Mouse (Mus musculus) spleen, adult 18-20 months (tissue): ENCODE results near the gene Phip.

ENCODE experiments used
- DNase-seq, 2 experiments: peaks; one replicate each; pipeline ENCODE4 v3.0.0; 2022; ENCODE audit warnings: mixed read lengths in 2 of 2

Gene Phip

DNA sequence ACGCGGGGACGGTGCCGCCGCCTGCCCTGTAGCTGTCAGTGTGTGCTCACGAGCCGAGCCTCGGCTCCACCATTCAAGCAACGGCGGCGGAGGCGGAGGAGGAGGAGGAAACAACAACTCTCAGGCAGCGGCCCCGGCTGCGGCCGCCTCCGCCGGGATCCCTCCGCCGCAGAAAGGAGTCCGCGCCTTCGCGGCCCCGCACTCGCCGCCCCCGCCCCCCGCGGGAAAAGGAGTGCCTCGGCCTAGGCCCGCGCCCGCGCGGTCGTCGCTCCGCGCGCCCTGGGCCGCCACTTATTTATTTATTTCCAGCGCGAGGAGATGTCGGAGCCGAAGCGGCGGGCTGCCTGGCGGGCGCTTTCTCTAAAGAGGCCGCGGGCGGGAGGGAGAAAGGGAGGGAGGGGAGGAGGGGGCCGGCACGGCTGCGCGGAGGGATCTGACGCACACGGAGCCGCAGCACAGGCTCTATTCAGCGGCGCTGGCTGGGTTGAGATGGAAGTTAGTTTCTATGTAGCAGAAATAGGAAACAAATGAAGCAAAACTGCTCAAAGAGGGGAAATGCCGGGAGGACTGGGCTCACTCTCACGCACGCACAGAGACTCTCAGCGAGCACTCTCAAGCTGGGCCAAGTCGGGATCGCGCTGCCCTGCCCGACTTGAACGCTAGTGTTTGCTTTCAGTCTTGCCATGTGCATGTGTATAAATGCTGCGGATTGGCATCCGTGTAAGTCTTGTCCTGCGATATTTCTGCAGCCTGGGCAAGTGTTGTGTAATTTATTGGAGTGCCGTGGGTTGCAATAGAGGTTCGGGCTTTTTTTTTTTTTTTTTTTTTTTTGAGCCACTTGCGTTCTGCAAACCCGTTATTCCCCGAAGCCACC, at the start of gene Phip:
TSS of gene Phip (minus strand) at position 175 of the 874 bp plus-strand sequence.
- peak; percentile 87 to 92 for DNase-seq

DNA sequence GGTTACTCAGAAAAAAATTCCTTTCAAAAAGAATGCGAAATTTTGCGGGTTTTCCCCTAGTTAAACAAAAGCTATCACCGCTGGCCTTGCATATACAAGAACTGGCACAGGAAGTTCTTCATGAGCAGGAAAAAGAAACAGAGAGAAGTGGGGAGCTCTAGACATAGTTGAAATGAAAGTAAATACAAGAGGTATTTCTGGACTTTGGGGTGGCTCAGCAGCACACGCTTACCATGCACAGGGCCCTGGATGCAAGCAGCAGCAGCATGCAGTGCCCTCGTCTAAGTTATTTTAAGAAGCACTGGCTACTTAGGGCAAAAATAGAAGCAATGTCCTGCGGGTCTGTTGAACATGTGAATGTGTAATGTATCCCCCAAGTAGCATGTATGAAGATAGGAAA, 48.4 kb upstream of the Phip start:
- no peak for DNase-seq

DNA sequence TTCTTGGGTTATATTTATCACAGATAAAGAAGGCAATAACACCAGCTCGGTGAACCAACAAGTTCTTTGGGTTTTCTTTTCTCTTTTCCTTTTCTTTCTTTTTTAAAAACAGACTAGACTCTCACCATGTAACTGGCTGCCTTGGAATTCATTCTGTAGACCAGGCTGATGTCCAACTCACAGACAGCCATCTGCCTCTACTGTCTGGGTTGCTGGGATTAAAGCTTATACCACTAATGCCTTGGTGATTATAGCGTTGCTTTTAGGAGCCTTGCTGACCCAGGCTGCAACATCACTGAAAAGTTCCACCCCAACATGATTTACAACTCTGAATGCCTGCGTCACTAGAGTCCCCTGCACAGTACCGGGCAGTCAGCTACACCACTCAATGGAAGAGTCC, 39.2 kb upstream of the Phip start:
- no peak for DNase-seq

DNA sequence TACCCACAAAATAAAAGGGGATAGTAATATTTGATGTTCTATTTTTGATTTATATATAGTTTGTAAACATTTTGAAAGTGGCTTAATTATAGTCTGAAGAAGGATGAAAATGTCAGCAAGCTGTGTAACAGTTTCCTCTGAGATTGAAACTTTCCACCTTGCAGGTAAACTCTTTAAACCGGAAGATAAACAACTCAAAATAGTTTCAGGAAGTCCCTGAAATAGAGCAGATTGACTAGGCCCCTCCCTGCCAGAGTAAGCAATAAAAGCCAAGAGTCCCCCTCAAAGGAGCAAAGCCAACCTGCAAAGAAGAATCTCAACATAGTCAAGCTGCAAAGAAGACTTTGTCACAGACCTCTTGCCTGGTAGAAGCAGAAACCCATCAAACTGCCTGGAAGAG, 33.0 kb upstream of the Phip start:
- no peak for DNase-seq

DNA sequence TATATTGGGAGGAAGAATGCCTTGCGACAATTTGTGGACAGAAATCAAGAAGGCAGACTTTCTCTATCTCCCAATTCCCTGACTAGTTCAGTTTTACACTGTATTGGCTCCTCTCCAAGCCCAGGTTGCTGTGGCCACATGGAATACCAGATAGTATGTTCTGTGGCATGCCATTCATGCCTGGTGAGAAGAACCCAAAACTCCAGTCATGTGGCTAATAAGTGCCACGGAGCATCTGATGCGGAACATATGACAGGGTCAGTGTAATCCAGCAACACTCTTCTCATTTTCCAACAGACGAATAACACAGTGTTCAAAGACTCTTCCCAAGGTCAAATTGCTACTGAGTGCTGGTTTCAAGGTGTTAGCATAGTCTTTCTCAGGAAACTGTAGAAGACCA, 26.0 kb upstream of the Phip start:
- no peak for DNase-seq

DNA sequence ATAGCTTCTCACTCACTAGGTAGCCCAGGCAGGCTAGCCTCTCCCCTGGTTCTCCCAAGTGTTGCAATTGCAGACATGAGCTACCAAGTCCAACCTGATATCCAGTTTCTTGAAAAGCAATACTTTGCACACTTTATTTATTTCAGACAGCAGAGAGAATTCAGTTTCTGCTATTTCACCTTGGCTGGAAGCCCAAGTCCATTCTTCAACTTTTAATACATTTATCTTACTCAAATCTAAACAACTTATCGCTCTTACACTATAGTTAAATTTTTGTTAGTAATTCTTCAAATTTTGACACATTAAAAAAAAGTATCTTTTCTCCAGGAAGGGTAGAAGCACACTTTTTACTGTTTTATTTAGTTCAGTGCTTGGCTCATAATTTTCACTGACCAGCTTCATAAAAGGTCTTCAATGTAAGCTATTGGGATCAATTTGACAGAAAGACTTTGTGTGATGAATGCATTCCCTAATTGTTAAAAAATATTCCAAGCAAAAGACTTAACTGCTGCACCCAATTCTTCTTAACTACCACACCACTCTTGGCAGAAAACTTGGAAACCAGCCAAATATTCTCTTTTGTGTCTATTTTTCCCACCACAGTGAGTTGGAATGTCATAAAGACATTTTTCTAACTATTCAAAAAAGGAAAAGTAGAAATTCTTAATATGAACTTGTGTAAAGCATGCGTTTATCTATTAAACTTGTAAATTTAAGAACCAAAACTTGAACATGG, 22.6 kb upstream of the Phip start:
- DNase-seq = no peak

DNA sequence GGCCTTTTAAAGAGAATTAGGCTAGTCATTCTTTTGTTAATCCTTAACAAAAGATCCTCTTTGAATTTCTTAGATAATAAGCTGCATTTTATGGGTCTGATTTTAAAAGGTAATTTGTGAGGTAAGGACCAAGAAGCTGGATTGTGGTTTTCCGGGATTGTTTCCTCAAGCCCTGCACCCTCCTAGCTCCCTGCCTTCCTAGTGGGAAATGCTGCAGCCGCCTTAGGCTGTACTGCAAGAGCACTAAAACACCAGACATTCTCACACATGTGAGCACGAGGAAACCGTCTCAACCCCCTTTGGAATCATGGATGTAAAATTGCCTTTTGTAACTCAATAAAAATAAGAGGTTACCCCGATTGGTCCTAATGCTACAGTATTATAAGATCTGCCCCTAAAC, 1.6 kb upstream of the Phip start:
- no peak for DNase-seq

DNA sequence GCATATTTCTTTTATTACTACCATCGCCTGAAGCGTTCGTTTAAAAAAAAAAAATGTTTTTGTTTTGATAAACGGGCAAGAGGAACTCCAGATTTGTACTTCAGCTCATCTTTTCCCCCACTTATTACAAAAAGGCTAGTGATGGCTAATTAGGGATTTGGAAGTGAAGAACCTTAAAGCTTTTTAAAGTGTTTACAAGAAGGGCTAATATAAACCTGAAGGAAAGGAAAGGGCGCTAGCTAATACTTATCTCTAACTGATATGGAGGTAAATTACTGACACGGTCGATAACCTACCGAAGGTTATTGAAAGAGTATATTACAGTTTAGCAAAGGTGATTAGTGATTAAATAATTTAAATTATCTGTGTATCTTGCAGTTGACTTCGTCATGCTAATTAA, 903 bp upstream of the Phip start:
- DNase-seq = no peak

DNA sequence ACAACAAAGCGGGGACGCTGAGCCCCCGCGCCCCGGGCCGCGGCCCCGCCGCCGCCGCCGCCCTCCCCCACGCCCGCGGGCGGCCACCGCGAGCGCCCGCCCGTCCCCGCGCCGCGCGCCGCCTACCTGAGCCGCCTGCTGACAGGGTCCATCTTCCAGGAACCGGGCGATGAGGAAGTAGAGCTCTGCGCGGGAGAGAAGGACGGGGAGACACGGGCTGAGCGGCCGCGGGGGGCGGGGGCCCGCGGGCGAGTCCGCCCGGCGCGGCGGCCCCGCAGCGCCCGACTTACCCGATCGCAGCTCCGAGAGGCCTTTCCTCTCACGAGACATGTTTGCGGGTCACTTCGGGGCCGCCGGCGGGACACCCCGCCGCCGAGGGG, 364 bp downstream of the Phip start:
- DNase-seq = no peak

DNA sequence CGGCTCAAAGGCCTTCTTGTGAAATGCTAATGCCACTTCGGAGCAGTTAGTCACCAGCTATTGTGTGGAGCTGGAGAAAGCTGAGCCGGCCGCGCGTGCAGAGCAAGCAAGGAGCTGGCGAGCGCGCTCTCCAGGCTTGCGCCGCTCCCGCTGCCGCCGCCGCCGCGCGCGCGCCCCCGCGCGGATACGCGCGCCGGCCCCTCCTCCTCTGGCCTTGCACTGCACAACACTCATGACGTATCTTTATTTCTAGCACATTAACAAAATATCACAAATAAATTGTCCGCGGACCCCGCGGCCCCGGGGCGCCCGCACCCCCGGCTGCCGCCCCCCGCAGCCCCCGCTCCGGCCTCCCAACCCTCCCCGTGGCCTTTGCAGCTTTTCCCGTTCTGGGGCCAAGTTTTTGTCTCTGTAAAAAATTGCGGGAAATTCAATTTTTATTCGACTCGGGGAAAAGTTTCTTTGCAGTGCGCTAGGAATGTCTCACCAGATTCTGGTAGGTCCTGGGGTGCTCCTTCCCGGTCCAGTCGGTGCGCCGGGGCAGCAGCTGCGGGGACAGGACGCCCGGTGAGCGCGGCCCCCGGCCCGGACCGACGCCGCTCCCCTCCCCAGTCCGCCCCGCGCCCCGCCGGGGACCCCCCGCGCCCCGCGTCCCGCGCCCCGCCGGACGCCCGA, 992 bp downstream of the Phip start:
- DNase-seq = peak; percentile 73 to 76

DNA sequence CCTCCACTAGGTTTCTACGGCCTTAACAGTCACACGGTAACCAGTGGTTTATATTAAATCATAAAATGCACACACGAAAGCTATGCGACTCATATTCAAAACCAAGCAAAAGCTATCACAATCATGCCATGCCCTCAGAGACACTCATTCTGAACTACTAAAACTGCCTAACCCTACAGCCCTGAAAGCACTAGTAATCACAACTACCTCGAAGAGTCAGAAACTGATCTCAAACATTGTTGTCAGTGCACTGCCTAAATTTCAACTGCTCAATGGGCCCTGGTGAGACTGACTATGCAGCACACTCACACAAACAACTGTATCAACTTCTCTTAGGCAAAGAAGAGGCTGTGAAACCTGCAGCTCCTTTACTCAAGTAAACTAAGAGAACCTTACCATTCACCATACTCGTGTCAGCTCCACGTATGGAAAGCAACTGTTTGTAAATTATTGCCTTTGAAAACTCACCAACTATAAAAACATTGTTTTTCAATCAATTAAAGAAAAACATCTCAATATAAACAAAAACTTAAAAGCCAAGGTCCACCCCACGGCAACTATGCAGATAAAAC, 1.9 kb downstream of the Phip start:
- no peak for DNase-seq

DNA sequence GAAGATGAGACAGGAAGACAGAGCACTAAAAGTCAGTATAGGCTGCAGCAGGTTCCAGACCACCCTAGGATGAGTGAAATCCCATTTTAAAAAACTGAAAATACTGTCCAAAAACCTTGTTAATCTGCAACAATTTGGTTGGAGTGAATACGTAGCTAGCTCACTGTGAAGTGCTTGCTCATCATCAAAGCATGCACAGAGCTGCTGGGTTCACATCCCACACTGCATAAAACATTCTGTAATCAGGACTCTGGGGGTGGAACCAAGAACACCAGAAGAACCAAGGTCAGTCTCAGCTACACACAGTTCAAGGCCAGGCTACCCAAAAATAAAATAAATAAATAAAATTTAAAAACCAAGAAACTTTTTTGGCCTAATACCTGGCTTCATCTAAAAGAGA, 3.9 kb downstream of the Phip start:
- no peak for DNase-seq

DNA sequence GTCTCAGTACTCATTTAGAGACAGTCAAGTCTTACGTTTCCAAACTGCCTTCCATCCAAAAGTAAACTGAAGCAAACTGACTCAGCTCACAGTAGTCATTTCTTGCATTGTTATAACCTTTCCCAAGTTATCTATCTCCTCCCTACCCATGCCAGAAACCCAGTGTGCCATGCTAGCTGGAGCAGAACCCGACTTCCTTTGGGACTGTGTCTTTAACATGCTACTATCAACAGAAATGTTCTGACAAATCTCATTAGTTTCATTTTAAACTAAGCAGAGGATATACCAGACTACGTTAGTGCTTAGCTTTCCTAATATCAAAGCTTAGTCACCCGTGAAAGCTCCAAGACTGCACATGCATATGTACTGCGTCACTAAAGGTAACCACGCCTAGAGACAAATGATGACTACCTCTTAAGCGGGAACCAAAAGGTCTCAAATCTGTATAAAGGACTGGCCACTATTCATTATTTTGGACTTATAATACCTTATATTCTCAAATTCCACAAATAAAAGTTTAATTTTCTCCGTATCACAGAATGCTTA, 8.2 kb downstream of the Phip start:
- no peak for DNase-seq

DNA sequence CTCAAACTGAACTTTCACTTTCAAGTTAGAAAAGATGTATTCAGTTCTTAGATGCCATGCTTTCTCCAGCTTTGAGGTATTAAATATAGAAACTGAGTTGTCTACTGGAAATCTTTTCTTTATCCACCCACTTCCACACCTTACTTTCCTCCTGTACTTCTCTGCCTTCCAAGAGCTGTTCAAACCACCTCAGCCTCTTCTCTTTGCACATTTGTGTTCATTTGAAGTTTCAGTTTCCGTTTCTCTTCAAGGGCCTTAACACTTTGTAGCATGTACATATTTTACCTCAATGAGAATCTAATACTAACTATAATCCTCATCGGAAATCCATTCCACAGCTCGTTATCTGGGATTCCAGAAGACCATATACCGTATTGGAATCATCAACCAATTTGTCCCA, 11.3 kb downstream of the Phip start:
- DNase-seq = no peak

DNA sequence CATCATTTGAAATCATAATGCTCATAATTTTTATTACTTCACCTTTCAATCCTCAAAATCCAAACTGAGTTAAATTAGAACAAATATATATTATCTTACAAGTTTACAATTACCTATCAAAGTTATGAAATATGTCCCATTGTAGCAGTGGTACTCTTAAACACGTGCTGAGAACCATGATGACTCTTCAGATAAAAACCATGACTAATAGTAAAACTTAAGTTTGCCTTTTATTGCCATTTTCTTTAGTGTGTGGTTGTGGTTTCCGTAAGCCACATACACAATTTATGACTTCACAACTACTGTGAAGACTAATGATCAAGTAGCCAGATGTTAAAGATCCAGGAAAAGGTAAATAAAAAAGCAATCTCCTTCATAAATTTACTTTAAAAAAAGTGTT, 14.0 kb downstream of the Phip start:
- no peak for DNase-seq

DNA sequence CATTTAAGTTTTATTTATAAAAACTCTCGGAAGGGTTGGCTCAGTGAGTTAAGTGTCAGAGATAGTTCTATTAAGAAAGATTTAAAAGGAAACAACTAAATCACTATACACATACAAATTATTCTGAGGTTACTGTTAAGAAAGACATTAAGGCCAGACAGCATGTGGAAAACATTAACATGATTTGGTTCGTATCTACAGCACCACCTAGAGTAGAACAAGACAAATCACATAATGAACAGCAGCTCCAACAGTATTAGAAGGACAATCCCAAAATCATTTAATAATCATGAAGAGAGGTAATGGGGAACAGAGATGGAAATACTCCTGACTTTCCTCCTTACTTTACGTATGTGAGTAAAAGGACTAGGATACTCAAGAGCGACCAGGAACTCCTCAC, 20.0 kb downstream of the Phip start:
- DNase-seq = no peak

DNA sequence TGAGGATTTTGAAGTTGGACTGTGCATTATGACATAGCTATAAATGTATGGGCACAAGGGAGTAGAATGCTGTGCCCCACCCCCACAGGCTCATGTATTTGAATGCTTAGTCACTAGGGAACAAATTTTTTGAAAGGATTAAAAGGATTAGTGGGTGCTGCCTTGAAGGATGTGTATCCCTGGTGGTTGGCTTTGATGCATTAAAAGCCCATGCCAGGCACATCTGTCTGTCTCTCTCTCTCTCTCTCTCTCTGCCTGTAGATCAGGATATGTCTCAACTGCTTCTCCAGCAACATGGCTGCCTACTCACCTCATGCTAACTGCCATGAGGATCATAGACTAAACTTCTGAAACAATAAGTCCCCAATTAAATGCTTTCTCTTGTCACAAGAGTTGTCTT, 23.0 kb downstream of the Phip start:
- no peak for DNase-seq

DNA sequence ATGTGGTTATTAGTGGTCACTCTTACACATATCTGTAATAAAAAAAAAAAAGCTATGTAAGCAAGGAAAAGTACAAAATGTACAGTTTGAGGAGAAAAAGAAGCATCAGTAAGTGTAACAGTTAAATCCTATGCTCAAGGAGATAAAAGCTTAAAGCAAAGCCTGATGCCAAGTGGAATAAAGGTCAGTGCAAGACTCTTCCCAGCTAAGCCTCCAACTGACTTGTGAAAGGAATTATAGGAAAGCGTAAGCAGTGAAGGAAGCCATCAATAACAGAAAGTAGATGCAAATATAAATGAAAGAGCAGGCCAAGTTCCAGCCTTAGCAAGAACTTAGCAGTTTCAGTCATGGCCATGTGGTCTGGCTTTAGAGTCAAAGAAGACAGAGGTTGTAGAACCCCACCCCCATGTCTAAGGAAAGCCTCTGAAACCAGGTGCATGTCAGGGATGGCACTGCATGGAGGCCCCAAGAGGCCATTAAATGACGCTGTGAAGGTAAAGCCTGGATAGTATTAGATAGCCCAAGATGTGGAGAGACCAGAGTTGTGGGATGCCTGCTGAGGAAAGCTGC, 23.8 kb downstream of the Phip start:
- DNase-seq = no peak

DNA sequence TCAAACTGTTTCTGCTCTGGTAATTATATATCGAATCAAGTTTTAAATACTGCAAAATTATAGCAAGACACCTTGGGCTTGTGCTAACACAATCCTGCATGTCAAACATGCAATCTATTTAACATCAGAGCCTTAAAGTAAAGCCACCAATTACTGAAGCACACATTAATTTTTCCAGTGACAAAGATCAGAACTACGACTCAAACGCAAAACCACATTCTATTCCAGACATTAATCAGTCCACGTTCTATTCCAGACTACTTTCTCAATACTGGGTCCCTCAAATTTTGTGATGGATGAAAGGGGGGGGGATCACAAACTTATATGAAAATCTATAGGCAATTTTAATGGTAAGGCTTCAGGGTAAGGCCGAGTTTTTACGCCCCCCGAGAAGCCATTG, 68.1 kb downstream of the Phip start:
- no peak for DNase-seq

DNA sequence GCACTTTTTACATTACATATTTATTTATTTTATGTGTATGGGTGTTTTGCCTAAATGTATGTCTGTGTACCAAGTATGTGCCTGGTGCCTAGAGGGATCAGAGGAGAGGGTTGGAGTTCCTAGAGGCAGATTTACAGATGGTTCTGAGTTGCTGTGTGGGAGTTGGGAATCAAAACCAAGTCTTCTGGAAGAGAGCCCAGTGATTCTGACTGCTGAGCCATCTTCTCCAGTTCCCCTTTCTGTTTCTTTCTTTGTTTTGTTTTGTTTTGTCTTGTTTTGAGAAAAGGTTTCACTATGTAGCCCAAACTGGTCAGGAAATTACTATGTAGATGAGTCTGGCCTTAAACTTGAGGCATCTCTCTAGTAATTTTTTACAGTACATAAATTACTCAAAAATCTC, 86.7 kb downstream of the Phip start:
- no peak for DNase-seq

DNA sequence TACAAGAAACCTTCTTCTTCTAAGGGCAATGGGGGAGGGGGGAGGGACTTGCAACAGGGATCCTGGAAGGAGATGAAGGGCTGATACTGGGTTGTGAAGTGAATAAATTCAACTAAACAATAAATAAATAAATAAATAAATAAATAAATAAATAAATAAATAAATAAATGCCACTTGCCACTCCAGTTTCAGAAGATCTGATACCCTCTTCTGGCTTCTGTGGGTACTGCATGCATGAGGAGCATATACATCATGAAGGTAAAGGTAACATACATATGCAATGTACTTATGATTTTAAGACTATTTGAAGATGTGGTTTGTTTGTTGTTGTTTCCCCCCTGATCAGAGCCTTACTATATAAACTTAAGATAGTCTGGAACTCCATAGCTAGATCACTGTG, 91.1 kb downstream of the Phip start:
- no peak for DNase-seq

DNA sequence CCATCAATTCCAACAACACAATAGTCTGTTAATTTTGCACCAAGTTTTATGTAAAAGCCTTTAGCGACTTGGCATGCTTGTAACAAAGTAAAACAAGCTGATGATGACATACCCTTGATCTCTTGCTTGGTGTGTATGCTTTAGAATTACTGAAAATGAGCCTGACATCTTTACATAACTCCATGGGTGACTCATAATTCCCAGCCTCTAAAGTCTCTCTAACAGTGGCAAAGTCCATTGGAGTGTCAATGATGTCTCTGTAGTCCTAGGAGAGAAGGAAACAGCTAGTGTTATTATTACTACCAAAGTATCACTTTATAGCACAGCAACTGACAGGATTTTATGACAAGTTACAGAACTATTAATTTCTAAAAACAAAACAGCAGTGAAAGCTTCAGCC, 98.2 kb downstream of the Phip start:
- DNase-seq = no peak

DNA sequence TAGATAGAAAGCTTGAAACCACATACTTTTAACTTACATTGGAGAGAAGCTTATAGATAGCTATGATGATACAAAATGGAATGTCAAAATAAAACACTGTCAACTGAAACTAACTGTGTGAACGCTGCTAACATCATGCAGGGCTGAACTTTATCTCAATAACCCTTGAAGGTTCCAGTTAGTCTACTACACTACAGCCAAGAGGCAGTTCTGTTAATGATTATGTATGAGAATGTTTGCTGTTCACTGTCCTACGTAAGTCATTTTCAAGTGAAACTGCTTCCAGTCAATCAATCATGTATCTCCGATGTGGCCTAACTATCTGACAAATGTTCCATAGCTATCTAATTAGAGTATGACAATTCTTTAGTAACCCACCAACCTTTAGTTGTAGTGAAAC, 107.6 kb downstream of the Phip start:
- no peak for DNase-seq
